Mouse (Mus musculus) MN1 (cell line): ENCODE measurements around the gene Npdc1.
"Not testable (repeated sequence)": the region's sequence is repeated elsewhere in the genome, so short reads cannot be mapped to it uniquely, and the experiment has no call there.

Experiments used
- DNase-seq: peaks from one replicate; pipeline ENCODE4 v3.0.0-alpha.2; 2016; ENCODE audit warnings: low spot score

Gene Npdc1

DNA sequence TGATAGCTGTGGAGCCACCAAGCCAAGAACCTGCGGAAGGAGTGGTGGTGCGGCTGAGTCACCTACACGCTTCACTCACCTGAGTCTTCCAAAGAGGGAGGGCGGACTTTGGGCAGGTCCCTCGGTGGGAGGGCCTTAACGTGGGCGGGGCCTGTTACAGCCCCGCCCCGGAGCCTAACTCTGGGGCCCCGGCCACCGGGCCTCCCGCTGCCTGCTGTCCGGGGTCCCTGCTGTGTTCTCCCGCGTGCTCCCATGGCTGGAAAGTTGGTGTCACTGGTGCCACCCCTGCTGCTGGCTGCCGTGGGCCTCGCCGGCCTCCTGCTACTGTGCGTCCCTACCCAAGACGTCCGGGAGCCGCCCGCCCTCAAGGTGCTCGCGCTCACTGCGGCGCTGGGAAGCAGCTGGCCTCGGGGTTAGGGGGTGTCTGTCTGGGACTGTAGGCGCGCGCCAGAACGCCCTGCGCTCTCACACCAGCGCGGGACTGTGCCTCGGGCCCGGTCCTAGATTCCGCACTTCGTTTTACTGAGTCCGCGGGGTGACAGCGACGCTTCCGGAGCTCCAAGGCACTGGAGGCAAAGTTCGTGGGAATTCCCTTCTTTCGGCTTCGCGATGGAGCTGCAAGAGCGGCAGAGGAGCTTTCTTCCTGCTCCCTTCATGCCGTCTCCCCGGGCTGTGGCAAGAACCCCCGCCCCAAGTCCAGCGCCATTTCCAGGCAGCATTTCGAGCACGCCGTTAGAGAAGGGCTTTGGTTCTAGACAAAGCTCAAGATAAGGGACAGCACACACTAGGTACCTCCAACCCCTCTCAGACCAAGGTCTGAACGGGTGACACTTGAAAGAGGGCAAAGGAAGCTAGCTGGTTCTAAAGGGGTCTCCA is 3.2 kb upstream of the Npdc1 start, which contains the start of gene Entpd2:
Gene Entpd2, plus strand, starts transcription at position 154 of the 876 bp plus-strand sequence.
- peak; percentile 30 for DNase-seq

- DNase-seq = no peak
Observed at GRCm38 (mm10) chr2:25396597-25396983, 2.6 kb upstream of the Npdc1 start.

DNA sequence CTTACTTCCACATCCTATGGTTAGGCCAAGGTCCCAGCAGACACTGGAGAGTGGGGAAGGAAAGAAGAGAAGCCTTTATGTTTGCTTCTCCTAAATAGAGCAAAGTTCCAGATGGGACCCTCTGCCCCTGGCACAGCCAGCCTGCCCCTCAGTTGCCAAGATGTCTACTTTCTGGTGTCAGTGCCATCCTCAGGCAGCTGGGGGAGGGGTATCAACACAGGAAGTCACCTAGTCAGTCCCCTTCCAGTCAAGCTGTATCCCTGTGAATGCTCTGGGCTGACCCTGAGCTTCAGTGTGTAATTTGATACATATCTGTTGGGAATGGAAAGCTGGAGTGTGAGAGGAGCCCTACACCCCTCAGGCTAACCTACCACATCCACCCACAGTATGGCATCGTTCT is 2.1 kb upstream of the Npdc1 start:
- DNase-seq = no peak

DNA sequence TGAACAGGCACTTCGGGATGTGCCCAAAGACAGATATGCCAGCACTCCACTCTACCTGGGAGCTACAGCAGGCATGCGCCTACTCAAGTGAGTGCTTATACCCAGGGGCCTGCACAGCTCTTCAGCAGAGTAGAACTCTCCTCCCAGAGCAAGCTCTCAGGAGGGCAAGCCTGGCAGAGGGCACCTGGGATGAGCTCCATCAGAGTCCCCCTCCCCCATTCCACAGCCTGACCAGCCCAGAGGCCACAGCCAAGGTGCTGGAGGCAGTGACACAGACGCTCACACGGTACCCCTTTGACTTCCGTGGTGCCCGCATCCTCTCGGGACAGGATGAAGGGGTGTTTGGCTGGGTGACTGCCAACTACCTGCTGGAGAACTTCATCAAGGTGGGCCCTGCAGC is 1.1 kb upstream of the Npdc1 start:
- DNase-seq = no peak

DNA sequence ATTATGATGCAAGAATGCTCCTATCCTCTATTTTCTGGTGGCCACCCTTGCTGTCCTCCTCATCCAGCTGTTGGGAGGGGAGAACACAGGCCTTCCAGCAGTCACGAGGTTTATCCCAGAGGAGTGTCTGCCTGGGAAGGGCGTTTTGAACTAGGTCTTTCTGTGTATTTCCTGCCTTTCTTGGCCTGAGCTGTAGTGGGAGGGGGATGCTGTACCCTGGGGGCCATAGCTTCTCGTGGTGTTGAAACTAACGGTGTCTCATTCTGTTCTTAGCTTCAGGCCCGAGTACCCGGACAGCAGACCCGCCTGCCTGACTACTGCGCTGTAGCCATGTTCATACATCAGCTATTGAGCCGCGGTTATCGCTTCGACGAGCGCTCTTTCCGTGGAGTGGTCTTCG is 1.1 kb downstream of the Npdc1 start:
- no peak for DNase-seq

- peak; percentile 70 for DNase-seq
Observed at GRCm38 (mm10) chr2:25400764-25401163, 1.6 kb downstream of the Npdc1 start.

- DNase-seq = peak; percentile 87
Observed at GRCm38 (mm10) chr2:25402377-25402971, 3.3 kb downstream of the Npdc1 start.

- peak; percentile 77 for DNase-seq
Observed at GRCm38 (mm10) chr2:25402972-25403601, 3.9 kb downstream of the Npdc1 start.

- DNase-seq = no peak
Observed at GRCm38 (mm10) chr2:25403994-25404393, 4.8 kb downstream of the Npdc1 start.

DNA sequence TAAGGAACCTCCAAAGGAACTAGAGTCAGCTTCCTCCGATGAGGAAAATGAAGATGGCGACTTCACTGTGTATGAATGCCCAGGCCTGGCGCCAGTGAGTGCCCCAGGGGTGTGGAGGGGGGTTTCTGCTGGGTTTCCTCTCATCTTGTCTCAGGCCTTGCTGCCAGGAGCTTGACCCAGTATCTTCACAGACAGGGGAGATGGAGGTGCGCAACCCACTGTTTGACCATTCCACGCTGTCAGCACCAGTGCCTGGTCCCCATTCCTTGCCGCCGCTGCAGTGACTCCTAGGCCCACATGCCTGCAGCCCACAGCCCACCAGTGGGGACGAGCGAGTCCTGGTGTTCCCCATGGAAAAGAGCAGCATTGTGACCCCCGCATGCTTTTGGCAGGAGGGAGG is 9.8 kb downstream of the Npdc1 start:
- no peak for DNase-seq

DNA sequence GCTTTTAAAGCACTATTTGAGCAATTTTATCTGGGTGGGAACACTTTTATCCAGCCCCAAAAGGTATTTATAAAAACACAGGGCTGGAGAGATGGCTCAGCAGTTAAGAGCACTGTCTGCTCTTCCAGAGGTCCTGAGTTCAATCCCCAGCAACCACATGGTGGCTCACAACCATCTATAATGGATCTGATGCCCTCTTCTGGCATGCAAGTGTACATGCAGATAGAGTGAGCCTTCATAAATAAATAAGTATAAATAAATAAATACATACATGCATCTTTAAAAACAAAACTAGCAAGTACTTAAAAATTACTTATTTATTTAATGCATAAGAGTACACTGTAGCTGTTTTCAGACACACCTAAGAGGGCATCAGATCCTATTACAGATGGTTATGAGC is 14.3 kb downstream of the Npdc1 start:
- not testable (repeated sequence) for DNase-seq

DNA sequence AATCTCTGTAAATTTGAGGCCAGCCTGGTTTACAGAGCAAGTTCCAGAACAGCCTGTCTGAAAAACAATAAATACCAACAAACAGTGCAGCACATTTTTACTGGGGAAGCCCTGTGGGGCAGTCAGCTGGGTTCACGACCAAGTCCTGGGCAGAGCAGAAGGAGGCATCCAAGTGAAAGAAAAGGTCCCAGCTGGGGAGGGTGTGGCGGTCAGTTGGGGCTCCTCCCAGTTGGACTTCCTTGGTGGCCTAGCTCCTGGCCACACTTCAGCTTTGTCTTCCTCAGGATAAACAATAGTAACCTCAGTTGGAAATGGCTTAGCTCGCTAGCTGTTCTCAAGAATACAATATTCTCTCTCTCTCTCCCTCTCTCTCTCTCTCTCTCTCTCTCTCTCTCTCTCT is 18.3 kb downstream of the Npdc1 start:
- no peak for DNase-seq

- DNase-seq = peak; percentile 64
Observed at GRCm38 (mm10) chr2:25421896-25422295, 22.7 kb downstream of the Npdc1 start.

DNA sequence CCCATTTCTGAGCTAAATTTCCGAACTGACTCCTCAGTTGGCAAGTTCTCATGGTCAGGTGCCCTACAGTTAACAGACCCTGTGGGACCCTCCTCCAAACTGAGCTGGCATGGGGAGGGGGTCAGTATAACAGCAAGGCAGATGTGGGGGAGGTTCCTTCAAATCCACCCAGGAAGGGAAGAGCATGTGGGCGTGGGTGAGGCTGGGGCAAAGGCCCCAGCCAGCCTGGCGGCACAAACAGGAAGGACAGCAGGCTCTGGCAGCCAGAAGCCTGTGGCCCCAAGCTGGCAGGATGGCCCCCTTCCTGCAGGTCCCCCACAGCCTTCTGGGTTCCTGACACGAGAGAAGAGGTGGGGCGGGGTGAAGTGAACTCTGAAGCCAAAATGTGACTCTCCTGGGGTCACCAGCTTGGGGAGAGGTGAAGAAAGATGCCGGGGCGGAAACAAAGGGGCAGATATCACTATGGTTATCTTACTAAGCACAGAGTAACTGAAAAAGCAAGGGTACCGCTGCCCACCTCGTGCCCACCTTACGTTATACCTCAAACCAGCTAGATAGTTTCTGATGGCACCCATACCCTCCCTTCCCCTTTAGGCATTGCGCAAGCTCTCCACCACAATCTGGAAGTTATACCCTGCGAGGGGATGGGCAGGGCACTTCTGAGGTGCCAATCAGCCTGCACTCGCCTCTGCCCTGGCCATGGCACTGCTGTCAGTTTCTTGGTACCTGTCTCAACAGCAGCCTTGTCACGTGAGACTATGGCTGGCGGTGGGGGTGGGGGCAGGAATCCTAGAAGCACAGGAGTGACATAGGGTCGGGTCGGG is 23.6 kb downstream of the Npdc1 start, which contains the start of gene Fut7:
Gene Fut7, plus strand, starts transcription at position 681 of the 824 bp plus-strand sequence.
- DNase-seq = no peak

DNA sequence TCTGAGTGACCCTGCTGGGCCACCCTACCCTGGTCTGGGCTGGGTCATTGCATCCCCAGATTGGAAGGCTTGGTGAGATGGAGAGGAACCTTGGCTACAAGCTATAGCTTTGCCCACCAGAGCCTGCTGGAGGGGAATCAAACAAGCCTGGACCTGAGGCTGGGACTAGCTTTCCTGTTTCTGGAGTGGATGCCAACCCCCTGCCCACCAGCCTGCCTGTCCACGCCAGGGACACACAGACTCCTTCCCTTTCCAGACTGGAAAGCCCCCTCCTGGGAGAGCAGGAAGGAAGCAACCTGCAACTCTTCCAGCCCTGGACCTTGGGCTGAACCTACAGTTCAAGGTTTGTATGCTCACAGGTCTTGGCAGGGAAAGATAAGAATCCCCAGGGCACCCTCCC is 24.5 kb downstream of the Npdc1 start:
- no peak for DNase-seq

- DNase-seq = no peak
Observed at GRCm38 (mm10) chr2:25425481-25425880, 26.3 kb downstream of the Npdc1 start.

DNA sequence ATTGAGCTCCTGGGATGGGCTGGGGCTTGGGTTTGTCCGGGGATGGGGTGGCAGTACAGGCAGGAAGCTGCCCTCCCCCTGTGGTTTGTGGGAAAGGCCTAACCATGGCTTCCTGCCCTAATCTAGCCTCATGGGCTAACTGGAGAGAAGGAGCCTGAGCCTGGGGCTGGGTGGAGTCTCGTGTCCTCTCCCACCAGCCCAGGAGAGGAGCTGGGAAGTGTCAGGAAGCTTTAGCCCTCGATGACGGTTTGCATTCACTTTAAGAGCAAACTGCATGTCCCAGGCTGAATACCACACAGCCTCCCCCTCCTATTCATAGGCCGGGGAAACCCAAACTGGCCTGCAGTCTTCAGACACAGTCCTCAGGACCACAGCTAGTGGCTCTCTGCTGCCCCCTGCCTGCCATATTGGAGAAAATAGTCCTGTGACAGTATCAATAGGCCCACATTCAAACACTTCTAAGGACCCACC is 27.6 kb downstream of the Npdc1 start:
- peak; percentile 59 for DNase-seq

DNA sequence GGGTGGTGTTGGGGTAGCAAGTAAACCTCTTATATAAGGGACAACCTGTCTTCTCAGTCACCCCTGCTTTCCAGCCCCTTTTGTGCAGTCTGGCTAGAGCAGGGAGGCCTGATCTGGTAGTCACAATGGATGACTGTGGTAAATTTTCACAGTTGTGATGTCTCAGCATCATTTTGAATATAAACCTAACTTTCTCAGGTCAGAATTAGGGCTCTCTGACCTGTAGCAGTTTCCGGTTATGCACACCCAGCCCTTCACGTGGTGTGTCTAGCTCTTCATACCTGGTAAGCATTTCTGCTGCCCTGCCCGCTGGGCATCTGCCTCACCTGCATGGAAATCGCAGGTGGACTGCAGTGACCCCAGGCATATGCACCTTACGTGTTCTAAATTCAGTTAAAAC is 28.1 kb downstream of the Npdc1 start:
- DNase-seq = no peak

DNA sequence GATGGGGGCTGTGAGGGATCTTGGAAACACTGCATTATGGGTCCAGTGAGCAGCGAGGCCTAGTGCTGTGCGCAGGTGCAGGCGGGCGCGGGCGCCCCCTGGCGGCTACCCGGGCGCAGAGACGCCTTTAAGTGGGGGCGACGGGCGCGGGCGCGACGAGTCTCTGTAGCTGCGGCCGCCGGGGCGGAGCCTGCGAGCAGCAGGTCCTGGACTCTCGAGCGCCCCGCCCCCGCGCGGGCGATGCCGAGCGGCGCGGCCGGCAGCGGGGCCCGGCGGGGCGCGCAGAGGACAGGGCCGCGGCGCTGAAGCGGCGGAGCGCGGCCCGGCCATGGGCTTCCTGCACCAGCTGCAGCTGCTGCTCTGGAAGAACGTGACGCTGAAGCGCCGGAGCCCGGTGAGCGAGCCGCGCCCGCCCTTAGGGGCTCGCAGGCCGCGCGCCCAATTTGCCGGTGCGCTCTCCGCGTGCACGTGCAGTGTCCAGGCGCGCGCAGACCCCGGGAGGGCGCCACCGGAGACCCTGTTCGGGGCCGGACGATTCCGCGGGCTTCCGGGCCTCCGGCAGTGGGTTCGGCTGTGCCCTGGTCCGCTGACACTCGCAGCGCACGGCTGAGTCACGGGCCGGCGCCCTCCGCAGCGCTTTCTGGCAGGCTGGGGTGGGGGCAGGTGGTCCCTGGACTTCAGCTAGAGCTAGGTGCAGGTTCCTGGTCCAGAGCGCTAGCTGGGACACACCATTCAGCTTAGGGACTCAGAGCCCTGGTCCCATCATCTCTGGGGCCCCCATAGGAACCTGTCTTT is 29.5 kb downstream of the Npdc1 start, which contains the start of gene Abca2:
Gene Abca2, plus strand, starts transcription at position 262 of the 795 bp plus-strand sequence.
- peak; percentile 92 for DNase-seq

DNA sequence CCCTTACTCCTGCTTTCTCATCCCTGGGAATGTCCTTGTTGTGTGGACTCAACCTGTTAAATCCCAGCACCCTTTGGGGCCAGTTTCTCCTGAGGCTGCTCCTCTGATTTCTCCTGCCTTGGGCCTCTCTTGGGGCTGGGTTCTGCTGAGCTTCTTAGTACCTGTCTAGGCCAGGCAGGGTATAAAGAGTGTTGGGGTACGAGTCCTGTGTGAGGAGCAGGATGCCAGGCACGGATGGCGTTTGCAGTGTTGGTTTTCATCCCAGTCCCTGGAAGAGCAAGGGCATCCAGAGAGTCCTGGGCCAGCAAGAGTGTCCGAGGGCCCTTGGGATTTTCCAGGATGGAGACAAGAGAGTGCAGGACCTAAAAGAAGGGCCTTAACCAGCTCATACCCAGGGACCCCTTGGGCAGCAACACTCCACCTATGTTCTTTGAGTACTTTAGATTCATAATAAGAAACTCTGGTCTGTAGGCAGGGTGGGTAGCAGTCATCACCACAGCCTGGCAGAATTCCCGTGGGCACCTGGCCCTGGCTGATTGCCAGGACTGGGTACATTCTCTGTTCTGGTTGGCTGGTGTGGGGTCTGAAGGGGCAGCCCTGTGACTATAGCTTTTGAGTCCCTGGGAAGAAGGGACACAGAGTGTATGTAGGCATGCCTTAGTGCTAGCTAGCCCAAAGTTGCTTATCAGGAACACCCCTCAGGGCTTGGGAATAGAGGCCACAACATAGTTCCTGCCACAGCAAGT is 30.5 kb downstream of the Npdc1 start:
- peak; percentile 40 for DNase-seq
